Mouse (Mus musculus): ENCODE results near the gene Acot9.
A peak's percentile ranks its signal among the peaks of the same experiment; 100 is the strongest.

Gene Acot9

GRCm38 (mm10) chrX:155262235-155262914 is at the start of gene Acot9:
Gene Acot9, plus strand, starts transcription at chrX:155262443.
- peak; percentile 17 for DNase-seq (ENCODE audit: low spot score)

DNA sequence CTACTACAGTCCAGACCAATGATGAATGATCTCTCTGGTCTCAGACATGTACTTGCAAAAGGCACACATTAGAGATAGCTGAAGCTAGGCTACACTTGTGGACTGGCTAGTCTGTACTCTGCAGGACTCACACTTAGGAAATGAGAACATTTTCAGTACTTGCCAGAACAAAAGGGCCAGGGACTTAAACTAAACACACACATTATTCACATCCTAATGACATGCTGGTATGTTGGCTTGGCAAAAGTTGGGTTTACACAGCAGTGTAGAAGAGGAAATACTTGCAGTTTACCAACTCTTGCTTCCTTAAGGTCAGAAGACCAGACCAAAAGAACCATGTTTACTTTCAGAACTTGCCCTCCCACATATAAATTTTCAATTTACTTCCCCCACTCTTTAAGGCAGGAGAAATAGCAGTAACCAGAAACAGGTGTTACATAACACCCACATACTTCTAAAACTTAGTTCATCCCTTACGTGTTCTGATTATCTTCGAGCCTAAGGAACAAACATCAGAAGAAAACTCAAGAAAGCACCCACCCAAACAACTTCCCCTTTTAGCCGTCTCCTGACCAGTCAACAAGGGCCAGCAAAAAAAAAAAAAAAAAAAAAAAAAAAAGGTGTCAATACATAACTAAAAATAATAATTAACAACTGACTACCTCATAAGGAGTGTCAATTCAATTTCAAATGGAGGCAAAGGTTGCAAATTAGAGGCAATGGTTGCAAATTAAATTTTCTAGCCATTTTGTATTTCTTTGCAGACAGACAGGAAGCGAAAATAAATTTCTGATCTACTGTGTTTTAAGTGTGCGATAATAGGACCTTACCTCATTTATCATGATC is 47.7 kb upstream of the Acot9 start:
- no peak for DNase-seq (ENCODE audit: low spot score)

DNA sequence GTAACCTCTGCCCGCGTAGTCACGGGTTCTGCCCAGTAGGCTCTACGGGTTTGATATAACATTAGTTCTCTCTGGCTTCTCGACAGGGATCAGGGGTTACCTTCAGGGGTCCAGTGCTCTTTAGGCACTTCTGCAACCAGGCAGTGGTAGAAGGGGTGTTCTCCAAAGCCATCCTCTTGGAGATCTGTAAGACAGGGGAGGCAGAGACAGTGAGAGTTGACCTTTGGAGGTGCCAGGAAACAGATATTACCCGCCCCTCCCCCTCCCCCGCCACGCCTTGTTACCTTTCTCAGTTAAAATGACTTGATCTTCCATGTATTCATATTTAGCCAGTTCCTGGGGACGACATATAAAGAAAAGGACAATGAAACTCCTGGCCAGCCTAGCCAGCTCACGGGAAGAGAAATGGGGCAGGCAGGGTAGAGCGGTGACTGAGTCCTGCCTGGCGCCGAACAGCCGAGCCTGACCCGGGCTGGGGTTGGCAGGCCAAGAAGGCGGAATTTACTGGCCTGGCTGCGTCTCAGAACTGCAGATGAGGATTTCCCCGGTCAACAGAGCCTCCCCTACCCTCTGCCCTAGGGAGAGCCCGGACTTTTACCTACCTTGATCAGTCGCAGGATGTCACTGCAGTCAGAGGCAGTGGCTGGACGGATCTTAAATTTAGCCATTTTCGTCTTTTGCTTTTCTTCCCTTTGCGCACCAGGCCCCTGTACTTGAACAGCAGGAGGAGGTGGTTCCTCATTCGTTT is 46.6 kb upstream of the Acot9 start:
- DNase-seq (ENCODE audit: low spot score) = no peak

GRCm38 (mm10) chrX:155216271-155216670 is 46.0 kb upstream of the Acot9 start, which contains the start of gene Sat1:
Gene Sat1, minus strand, starts transcription at chrX:155216449.
- peak; percentile 42 for DNase-seq (ENCODE audit: low spot score)

- DNase-seq (ENCODE audit: low spot score) = no peak
These were observed 44.0 kb upstream of the Acot9 start for GRCm38 (mm10) chrX:155218277-155218676.

- no peak for DNase-seq (ENCODE audit: low spot score)
These were observed 5.4 kb upstream of the Acot9 start for GRCm38 (mm10) chrX:155256856-155257255.

DNA sequence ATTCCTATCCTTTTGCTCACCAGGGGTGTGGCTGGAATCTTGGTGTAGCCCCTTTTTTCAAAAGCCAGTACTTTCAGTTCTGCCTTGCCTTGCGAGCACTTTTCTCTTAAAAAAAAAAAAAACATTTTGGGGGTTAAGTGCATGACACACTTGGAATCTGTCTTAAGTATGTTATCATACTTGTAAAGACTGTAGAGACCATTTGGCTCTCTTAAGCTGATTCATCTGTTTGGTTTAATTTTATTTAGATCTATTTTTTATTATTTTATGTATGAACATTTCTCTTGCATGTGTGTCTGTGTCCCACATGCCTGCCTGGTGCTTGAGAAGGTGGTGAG is 641 bp downstream of the Acot9 start:
- DNase-seq (ENCODE audit: low spot score) = no peak

DNA sequence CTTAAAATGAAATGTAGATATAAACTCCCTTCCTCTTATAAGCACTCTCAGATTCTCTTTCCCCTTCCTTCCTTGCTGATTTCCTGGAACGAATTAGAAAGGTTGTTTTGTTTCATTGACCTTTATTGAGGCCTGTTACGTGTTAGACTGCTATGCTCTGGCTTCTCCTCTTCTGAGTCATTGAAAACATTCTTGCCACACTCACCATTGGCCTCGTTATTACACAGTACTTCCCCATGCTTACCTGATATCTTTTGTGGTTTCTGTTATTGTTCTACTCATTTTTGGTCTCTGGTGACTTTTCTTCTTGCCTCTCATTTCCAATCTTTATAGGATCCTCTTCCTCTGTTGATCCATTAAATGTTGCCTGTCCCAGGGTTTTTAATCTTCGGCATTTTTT is 16.2 kb downstream of the Acot9 start:
- no peak for DNase-seq (ENCODE audit: low spot score)

DNA sequence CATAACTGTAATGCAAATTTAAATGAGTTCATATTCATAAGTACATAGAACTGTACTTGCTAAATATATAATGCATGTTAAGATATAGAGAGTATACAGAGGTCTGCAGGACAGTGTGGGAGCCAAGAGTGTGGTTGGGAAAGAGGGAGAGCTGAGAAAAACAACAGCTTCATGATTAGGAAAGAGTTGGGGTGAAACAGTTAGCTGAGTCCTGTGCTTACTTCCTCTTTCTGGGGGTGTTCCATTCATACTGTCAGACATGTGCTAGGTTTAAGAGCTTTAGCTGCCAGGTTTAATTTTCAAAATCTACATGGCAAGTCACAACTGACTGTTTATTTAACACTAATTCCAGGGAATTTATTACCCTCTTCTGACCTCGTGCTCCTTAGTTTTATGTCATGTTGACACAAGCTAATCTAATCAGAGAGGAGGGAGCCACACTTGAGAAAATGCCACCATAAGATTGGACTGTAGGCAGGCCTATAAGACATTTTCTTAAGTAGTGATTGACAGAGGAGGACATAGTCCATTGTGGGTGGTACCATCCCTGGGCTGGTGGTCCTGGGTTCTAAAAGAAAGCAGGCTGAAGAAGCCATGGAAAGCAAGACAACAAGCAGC is 18.3 kb downstream of the Acot9 start:
- DNase-seq (ENCODE audit: low spot score) = no peak

GRCm38 (mm10) chrX:155306390-155306789 is 44.1 kb downstream of the Acot9 start:
- DNase-seq (ENCODE audit: low spot score) = no peak

GRCm38 (mm10) chrX:155318005-155318404 is 55.8 kb downstream of the Acot9 start:
- no peak for DNase-seq (ENCODE audit: low spot score)

- no peak for DNase-seq (ENCODE audit: low spot score)
These were observed 75.3 kb downstream of the Acot9 start for GRCm38 (mm10) chrX:155337567-155337904.

DNA sequence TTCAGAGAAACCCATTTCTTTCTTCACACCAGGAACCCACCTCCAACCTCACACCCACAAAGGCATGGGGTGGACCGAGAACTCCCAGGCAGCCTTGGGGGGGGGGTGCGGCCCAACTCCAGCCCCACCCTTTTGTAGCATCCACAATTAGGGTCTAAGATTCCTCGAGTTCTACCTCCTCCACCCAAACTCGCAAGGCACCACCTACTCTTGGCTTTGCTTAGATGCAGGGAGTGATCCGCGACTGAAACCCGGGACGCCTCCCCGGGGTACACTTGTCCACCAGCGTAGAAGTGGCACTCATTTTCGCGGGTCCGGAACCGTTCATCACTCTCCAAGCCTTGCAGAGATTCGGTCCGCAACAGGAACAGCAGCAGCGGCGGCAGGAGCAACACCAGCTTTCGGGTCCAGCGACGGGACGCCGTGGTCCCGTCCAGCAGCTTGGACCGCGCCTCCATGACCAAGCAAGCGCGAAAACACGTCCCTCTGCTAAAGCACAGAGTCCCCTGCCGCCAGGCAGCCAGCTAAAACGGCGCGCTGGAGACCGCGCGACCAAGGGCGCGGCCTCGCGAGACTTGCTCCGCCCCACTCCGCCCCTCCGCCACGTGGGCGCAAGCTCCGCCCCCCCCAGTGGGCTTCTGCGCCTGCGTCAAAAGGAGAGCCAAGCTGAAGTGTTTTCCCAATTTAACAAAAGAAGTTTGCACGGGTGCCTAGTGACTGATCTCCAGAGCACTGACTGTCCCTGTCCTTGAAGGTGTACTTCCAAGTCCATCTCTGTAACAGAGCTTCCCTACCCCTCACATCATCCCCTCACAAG is 75.9 kb downstream of the Acot9 start:
- DNase-seq (ENCODE audit: low spot score) = peak; percentile 52

DNA sequence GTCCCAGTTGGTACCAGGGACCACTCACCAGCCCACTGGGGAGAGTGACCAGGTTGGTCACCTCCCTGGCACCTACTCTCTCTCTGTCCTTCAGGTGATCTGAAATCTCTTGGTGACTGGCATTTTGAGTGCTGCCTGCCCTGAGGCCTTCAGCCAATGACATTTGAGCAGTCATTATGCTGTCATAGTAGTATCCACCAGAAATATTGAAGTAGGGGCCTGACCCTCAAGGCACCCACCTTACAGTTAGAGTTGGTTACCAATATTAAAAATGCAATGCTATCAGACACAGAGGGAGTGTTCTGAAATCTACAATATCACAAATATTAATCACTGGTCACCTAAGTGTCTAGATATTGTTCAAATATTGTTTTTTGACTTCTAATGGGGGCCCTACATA is 78.4 kb downstream of the Acot9 start, which contains the start of gene Prdx4:
Gene Prdx4 (minus strand): TSS at position 101 of the 400 bp plus-strand sequence.
- no peak for DNase-seq (ENCODE audit: low spot score)

DNA sequence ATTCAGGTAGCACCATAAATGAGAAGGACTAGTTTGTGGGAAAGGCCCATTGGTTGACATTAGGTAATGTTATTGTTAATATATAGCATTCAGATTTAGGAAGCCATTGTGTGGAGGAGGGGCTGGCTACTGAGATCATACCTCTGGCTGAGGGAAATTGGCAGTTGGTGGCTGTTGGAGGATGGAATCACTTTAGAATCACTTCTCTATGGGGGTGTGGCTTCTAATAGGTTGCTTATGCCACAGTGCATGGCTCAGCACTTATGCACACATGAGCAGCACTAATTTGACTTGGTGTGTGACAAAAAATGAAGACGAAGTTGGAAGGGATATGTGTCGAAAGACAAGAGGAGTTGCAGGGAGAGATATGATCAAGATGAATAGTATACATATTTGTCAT is 84.0 kb downstream of the Acot9 start:
- no peak for DNase-seq (ENCODE audit: low spot score)

All from ovary, postnatal 10 days (tissue).